Mouse (Mus musculus) heart, embryonic 11.5 days (tissue): ENCODE measurements at regions not wholly inside any gene's neighbourhood (a gene's known extent, or its start where the extent isn't known, plus 50 kb on each side); places are given as distances from the start of the nearest gene placed in this dataset.

Source experiments
- ATAC-seq: fragments of 200-750 bp; cut with Nextera tagmentation; replicated peaks from 2 replicates; pipeline ENCODE4 v1.8.0; 2017; ENCODE audit warnings: moderate library complexity; ENCODE audit not compliant: insufficient number of reproducible peaks, low FRiP score, low TSS enrichment
- H3K27ac ChIP-seq: fragments of 300-500 bp; sonication (generic); 2 replicates; pipeline ENCODE4 v1.5.1; 2014; ENCODE audit warnings: mild to moderate bottlenecking, low read depth, low read length
- H3K27me3 ChIP-seq: fragments of 300-500 bp; sonication (generic); 2 replicates; pipeline ENCODE4 v1.6.1; 2014; ENCODE audit warnings: mild to moderate bottlenecking, low read length, mixed read lengths; ENCODE audit not compliant: control insufficient read depth, insufficient read depth
- H3K36me3 ChIP-seq: fragments of 300-500 bp; sonication (generic); 2 replicates; pipeline ENCODE4 v1.6.1; 2014; ENCODE audit warnings: mild to moderate bottlenecking, low read length, moderate library complexity, mixed read lengths; ENCODE audit not compliant: control insufficient read depth, insufficient read depth
- H3K4me1 ChIP-seq: fragments of 300-500 bp; sonication (generic); 2 replicates; pipeline ENCODE4 v1.6.1; 2014; ENCODE audit warnings: low read length; ENCODE audit not compliant: control insufficient read depth, insufficient read depth
- H3K4me2 ChIP-seq: fragments of 300-500 bp; sonication (generic); 2 replicates; pipeline ENCODE4 v1.6.1; 2014; ENCODE audit warnings: mild to moderate bottlenecking, moderate library complexity
- H3K4me3 ChIP-seq: fragments of 300-500 bp; sonication (generic); 2 replicates; pipeline ENCODE4 v1.5.1; 2014; ENCODE audit warnings: low read depth, low read length
- H3K9ac ChIP-seq: fragments of 300-500 bp; sonication (generic); 2 replicates; pipeline ENCODE4 v1.6.1; 2014; ENCODE audit warnings: mild to moderate bottlenecking, low read depth, low read length, moderate library complexity
- H3K9me3 ChIP-seq: fragments of 300-500 bp; sonication (generic); replicated peaks from 2 replicates; pipeline ENCODE4 v1.6.1; 2016; ENCODE audit warnings: low read length; ENCODE audit not compliant: control insufficient read depth
- WGBS: fragments of 180-500 bp; shearing (Covaris S2); extraction: QIAGEN DNeasy Blood & Tissue Kit; methylation state at CpG from one replicate; pipeline ENCODE4 v1.1.7; 2014; ENCODE audit not compliant: insufficient replicate concordance; 5-methylcytosine and 5-hydroxymethylcytosine counted together

DNA sequence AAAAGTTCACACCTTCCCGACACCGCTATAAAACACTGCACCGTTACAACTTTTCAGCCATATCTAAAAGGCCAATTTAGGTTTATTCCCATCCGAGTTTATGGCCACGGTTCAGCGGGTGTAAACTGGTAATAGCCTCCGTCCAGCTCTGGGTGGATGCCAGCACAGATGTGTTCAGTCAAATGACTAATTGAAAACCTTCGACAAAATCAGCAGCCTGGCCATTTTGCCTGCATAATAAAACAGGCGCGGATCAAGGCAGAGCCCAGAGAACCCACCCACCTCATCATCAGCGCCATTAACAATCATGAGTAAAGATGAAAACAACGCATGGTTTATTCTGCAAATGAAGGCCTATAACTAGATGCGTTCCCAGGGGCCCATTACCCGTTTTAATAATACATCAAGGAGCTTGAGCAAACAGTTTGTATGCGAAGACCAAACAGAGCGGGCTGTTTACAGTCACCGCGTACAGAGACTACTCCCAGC is 172.1 kb upstream of the Irx3 start:
- no peak overlapping the region for H3K9ac ChIP-seq
- no peak for ATAC-seq
- H3K36me3 ChIP-seq, result no peaks in the 10 kb centered on the region
- no peak overlapping the region for H3K27ac ChIP-seq
- 88% methylated on average over 18 of the region's 18 CpGs for WGBS
- no peaks in the 10 kb centered on the region for H3K9me3 ChIP-seq
- no peak overlapping the region for H3K4me3 ChIP-seq
- H3K4me1 ChIP-seq, result peaks cover 9% of the 10 kb centered on the region
- H3K27me3 ChIP-seq, result peaks cover 53% of the 10 kb centered on the region
- H3K4me2 ChIP-seq, result no peak overlapping the region

DNA sequence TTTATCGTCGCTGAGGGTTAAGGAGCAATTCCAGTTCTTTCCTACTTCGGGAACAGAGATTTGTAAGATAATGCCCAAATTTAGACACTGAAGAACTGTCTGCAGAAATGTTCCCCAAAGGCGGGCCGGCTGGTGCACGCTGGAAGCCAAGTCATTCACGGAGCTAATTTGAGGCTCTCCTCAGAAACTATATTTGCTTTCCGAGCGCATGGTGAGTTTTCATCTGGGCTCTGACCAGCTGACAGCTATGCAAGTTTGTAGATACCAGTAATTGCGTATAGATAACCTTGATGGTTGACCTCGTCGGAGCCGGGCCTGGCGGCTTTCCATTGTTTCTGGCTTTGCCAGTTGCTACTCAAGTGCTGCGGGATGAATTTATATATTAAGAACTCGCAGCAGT is 165.5 kb upstream of the Irx3 start:
- Histone ChIP-seq H3K4me3 (peak overlapping the region; percentile 20), H3K27ac (peak overlapping the region; percentile 85), H3K9ac (peak overlapping the region; percentile 47; the same call in 1 of the 2 replicates), H3K9me3 (no peaks in the 10 kb centered on the region), H3K27me3 (peaks cover 40% of the 10 kb centered on the region), H3K36me3 (no peaks in the 10 kb centered on the region), H3K4me2 (peak overlapping the region; percentile 63), H3K4me1 (peaks cover 20% of the 10 kb centered on the region)
- ATAC-seq, result peak; percentile 53; the same call in 1 of the 2 replicates
- 16% methylated on average over 16 of the region's 16 CpGs for WGBS

DNA sequence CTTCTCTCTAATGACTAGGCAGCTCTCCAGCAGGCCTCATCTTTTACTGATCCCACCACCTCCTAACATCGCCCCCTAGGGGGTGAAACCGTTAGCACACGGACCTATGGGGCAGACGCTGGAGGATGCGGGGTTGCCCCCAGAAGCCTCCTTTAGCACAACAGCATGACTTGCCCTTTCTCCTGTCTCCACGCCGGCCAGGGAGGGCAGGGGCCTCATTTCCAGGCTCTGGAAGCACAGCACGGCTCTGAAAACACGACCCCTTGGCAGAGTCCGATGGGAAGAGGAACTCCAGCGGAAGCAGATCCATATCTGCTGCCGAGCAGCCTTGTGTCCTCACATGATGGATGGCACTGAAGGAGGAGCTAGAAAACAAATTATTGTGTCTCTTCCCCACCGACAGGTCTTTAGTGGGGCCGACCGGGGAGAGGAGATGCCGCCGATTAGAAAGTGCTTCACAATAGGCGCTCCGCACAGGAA is 165.1 kb upstream of the Irx3 start:
- Histone ChIP-seq H3K9me3 (no peaks in the 10 kb centered on the region), H3K36me3 (no peaks in the 10 kb centered on the region), H3K27me3 (peaks cover 40% of the 10 kb centered on the region), H3K4me3 (peak overlapping the region; percentile 20), H3K4me1 (peaks cover 20% of the 10 kb centered on the region), H3K27ac (peak overlapping the region; percentile 85), H3K4me2 (peak overlapping the region; percentile 63), H3K9ac (peak overlapping the region; percentile 39; the same call in 1 of the 2 replicates)
- ATAC-seq, result no peak
- 14% methylated on average over 19 of the region's 19 CpGs for WGBS

DNA sequence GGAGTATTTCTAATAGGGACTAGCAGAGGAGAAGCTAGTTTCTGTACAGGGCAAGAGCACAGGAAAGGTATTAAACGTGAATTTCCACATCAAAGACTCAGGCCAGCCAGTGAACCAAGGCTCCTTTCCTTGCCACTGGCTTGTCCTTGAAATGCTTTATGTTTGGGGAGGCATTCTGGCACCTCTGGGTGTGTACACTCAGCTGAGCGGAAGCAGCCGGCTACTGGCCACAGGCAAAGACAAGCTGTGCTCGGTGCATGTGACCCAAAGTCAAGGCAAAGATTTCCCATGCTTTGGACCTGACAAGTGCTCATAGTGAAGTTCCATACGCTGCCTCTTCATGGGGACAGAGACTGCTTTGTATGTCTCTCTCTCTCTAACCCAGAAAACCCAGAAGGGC is 159.8 kb upstream of the Irx3 start:
- Histone ChIP-seq H3K36me3 (no peaks in the 10 kb centered on the region), H3K4me2 (no peak overlapping the region), H3K9me3 (no peaks in the 10 kb centered on the region), H3K27me3 (peaks cover 11% of the 10 kb centered on the region), H3K4me3 (no peak overlapping the region), H3K4me1 (no peaks in the 10 kb centered on the region), H3K27ac (no peak overlapping the region), H3K9ac (no peak overlapping the region)
- no peak for ATAC-seq
- 75% methylated on average over 5 of the region's 5 CpGs for WGBS

DNA sequence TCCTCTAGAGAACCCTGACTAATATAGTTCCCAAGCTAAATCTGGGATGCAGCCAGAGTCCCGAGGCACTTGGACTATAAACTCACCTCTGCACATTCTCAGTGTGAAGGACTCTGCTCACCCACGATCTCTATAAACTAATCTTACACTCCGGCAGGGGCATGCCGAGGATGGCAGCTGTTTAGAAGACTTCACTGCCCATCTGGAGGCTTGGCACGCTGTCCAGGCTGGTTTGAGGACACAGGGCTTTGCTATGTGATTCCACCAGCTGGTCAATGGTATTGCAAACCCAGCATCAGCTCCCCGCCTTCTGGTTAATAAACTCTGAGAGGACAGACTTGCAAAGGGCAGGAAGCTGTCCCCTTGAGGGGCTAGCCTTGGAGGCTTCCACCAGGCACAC is 153.3 kb upstream of the Irx3 start:
- Histone ChIP-seq H3K9ac (no peak overlapping the region), H3K36me3 (no peaks in the 10 kb centered on the region), H3K27me3 (0 out of 2 replicates have a peak, but pooled peaks cover 3% of the 10 kb centered on the region), H3K4me2 (no peak overlapping the region), H3K4me1 (no peaks in the 10 kb centered on the region), H3K4me3 (no peak overlapping the region), H3K27ac (no peak overlapping the region), H3K9me3 (no peaks in the 10 kb centered on the region)
- WGBS, result 78% methylated on average over 6 of the region's 6 CpGs
- no peak for ATAC-seq

DNA sequence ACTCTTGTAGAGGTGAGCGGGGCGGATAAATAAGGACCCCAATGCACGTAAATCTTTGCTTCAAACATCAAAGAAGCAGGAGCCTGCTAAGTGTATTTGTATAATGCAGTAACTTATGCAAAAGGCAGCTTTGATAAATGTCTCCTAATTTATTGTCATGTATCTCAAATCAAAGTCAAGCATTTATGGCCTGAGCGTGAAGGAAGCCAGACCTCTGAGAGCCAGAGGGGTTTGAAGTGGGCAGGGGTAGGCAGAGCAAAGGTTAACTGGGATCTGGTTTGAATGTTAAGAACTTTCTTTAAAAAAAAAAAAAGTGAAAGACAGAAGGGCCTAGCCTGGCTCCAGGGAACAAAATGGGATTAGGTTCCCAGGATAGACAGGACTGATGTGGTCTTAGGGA is 151.1 kb upstream of the Irx3 start:
- WGBS, result 90% methylated on average over 4 of the region's 4 CpGs
- no peaks in the 10 kb centered on the region for H3K9me3 ChIP-seq
- H3K4me2 ChIP-seq, result no peak overlapping the region
- H3K9ac ChIP-seq, result no peak overlapping the region
- no peaks in the 10 kb centered on the region for H3K4me1 ChIP-seq
- no peak overlapping the region for H3K4me3 ChIP-seq
- H3K27ac ChIP-seq, result no peak overlapping the region
- H3K27me3 ChIP-seq, result 0 out of 2 replicates have a peak, but pooled peaks cover 3% of the 10 kb centered on the region
- H3K36me3 ChIP-seq, result no peaks in the 10 kb centered on the region
- no peak for ATAC-seq

DNA sequence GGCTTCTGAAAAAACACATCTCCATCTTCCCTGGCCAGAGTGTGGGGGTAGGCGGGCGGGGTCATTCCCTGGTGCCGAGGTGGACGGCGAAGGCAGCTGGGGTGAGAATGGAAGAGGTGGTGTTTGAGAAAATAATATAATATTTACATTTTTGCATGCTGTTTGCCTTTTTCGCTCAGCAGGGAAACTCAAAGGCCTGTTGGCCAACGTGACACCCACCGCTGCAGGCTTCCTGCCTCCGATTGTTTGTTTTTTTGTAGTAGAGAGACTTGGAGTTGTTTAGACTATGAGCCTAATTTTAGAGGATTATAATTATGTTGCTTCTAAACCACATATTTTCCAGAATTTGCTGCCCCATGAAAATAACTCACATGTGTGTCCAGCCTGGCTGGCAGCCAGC is 147.2 kb upstream of the Irx3 start:
- H3K4me3 ChIP-seq, result no peak overlapping the region
- no peak overlapping the region for H3K9ac ChIP-seq
- ATAC-seq, result no peak
- no peaks in the 10 kb centered on the region for H3K4me1 ChIP-seq
- peaks cover 5% of the 10 kb centered on the region; the same call in 1 of the 2 replicates for H3K27me3 ChIP-seq
- H3K27ac ChIP-seq, result no peak overlapping the region
- no peaks in the 10 kb centered on the region for H3K9me3 ChIP-seq
- no peak overlapping the region for H3K4me2 ChIP-seq
- 75% methylated on average over 9 of the region's 9 CpGs for WGBS
- no peaks in the 10 kb centered on the region for H3K36me3 ChIP-seq

DNA sequence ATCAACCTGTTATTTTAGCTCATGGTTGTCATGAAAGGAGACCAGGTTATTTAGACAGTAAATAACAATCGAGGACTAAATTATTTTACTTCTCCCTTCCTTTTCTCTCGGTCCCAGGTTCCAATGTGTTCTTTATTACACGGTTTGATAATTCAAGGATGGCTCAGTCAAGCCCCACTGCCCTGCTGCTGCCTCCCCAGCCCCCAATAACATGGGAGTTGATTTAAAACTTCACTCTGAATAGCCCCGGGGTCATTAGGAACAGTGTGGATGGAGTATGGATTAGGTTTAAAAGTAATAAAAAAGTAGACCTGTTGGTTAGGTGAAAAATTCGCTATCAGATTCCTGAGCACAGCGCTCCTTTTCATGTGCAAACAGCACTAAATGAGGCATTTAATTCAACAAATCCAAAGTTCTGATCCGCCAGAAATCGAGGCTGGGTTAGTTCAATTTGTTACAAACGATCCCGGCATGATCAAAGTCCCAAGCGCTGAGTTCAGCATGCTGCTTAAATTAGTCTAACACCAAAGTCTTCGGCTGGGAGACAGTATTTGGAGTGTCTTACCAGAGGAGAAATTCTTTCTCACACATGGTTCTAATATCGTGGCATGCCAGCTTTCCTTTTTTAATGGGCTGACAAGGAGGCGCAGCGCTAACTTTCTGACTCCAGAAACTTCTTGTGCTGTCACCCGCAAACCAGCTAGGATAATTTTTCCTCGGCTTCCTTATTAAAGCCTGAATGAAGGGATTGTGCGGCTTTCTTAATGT is 146.5 kb upstream of the Irx3 start:
- no peaks in the 10 kb centered on the region for H3K9me3 ChIP-seq
- no peak overlapping the region for H3K4me2 ChIP-seq
- 72% methylated on average over 18 of the region's 18 CpGs for WGBS
- no peak for ATAC-seq
- no peak overlapping the region for H3K27ac ChIP-seq
- no peaks in the 10 kb centered on the region for H3K4me1 ChIP-seq
- no peak overlapping the region for H3K4me3 ChIP-seq
- H3K36me3 ChIP-seq, result no peaks in the 10 kb centered on the region
- peaks cover 5% of the 10 kb centered on the region; the same call in 1 of the 2 replicates for H3K27me3 ChIP-seq
- H3K9ac ChIP-seq, result no peak overlapping the region
